Mouse (Mus musculus): ENCODE measurements around the gene Olfr750.
A peak's percentile ranks its signal among the peaks of the same experiment; 100 is the strongest.

Gene Olfr750

GRCm38 (mm10) chr14:51088166-51088969, 14.1 kb upstream of the Olfr750 start:
- peak; percentile 52 for DNase-seq (ENCODE audit: low read depth, low spot score)

- no peak for DNase-seq (ENCODE audit: low read depth, low spot score)
Observed at GRCm38 (mm10) chr14:51087762-51088161, 13.5 kb upstream of the Olfr750 start.

GRCm38 (mm10) chr14:51085911-51086310, 11.7 kb upstream of the Olfr750 start:
- DNase-seq (ENCODE audit: low read depth, low spot score) = no peak

- DNase-seq (ENCODE audit: low read depth, low spot score) = no peak
Observed at GRCm38 (mm10) chr14:51085086-51085485, 10.9 kb upstream of the Olfr750 start.

DNA sequence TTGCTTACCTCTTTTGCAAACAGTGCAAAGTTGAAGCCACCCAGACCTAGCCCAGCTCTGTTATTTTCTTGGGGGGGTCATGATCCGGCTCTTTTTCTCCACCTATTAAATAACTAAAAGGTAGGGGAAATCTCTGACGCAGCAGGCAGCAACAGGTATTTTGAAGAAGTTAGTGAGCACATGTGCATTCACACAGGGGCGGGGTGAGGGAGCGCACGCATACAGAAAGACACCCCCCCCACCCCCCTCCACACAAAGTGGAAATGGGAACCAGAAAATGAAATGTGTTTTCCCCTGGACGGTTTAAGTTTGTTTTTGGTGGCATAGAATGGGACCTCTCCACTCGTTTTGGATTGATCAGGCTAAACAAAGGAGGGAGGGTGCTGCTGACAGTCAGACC, 9.6 kb upstream of the Olfr750 start:
- no peak for DNase-seq (ENCODE audit: low read depth, low spot score)

DNA sequence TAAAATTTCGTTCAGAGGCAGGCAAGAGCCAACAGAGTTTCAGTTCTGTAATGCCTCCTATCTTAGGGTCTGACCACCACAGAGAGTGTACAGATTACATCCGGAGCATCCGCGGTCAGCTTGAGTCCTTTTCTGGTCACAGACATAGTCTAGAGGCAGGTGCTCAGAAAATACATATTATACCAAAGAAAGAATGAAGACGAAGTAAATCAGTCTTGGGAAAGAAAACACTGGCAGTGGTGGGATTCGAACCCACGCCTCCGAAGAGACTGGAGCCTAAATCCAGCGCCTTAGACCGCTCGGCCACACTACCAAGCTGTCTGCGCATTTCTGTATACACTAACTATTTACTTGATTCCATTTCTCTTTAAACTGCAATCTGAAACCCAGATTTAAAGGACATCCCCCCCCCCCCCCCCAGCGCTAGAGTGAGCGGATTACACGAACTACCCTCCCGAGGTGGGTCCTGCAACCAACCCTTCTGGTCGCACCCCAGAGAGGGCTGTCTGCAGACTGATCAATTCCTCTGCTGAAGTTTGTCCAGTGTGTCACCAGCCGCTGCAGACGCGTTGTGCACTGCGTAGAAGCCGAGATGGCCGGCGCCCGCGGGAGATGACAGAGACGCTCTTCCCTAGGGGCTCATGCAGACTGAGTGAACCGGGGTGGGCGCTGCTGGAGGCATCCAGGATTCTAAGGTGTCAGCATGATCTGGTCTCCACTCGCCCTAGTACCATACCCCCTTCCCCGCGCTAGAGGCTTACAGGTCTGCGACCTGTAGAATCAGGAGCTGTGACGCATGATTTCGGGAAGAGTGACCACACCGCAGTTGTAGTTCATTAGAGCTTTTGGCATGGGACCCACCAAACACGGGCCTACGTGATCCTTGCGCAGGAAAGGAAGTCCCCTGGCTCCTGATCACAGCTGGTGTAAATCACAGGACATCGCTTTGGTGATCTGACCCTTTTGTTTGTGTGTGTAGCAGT, 8.7 kb upstream of the Olfr750 start:
- DNase-seq (ENCODE audit: low read depth, low spot score) = no peak

DNA sequence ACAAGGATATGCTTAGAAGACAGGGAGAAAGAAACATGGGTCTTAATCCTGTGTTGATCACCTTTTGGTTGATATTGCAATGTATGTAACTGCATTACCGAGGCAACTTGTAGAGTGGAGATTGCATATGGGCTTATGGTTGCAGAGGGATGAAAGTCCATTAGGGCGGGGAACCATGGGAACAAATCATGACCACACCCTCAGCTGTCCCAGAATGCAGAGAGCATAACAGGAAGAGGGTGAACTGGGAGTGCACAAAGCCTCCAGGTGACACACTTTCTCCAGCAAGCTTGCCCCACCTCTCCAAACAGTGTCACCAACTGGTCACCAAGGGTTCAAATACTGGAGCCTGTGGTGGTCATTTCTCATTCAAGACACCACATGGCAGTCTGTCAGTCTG, 6.8 kb upstream of the Olfr750 start:
- no peak for DNase-seq (ENCODE audit: low read depth, low spot score)

- DNase-seq (ENCODE audit: low read depth, low spot score) = no peak
Observed at GRCm38 (mm10) chr14:51079180-51079579, 4.9 kb upstream of the Olfr750 start.

GRCm38 (mm10) chr14:51069617-51070016, 4.6 kb downstream of the Olfr750 start:
- no peak for DNase-seq (ENCODE audit: low read depth, low spot score)

DNA sequence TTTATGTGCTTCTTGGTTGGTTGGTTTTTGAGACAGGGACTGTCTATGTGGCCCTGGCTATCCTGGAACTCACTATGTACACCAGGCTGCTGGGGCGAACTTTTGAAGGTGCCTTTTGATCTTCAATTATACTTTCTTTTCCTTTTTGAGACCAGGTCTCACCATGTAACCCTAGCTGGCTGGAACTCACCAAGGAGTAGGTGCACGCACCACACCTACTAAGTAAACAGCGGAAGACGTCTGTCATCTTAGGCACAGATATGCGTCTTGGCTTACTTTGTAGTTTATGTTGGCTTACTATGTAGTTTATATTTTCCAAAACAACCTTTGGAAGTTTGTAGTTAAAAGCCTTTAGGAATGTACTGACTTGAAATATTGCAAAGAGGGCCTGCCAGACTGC, 5.3 kb downstream of the Olfr750 start:
- DNase-seq (ENCODE audit: low read depth, low spot score) = no peak

- no peak for DNase-seq (ENCODE audit: low read depth, low spot score)
Observed at GRCm38 (mm10) chr14:51060761-51061160, 13.5 kb downstream of the Olfr750 start.

GRCm38 (mm10) chr14:51057401-51057831, 16.8 kb downstream of the Olfr750 start, which contains the start of gene Rnase12:
TSS of gene Rnase12 (minus strand) at chr14:51057661.
- no peak for DNase-seq (ENCODE audit: low read depth, low spot score)

GRCm38 (mm10) chr14:51054243-51055237, 19.7 kb downstream of the Olfr750 start:
- no peak for DNase-seq (ENCODE audit: low read depth, low spot score)

DNA sequence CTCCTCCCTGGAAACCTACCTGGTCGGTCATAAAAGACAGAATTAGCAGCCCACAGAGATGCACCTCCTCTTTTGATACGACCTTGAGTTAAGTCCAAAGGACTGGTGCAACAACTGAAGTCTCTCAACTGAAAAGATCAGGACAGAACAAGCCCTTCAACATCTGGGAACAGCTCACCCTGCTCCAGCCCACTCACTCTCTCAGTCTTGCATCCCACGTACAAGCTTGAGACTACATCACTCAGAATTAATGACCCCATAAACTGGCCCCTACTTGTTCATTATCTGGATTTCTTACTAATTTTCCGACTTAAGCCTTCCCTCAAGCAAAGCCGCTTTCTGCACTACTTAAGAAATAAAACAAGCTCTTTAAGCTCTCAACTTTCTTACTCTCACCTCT, 21.1 kb downstream of the Olfr750 start:
- DNase-seq (ENCODE audit: low read depth, low spot score) = no peak

DNA sequence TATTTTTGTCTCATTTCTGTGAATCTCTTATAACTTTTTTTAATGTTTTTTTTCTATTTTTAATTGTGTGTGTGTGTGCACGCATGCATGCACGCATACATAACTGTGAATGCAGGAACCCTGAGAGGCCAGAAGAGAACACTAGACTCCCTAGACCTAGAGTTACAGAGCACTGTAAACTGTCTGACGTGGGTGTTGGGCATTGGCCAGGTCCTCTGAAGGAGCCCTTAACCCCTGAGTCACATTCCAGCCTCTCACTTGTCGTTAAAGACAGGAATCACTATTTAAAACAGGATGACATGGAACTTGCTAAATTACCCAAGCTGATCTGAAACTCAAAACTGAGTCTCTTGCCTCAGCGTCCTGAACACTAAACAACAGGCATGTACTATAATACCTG, 22.3 kb downstream of the Olfr750 start:
- no peak for DNase-seq (ENCODE audit: low read depth, low spot score)

DNA sequence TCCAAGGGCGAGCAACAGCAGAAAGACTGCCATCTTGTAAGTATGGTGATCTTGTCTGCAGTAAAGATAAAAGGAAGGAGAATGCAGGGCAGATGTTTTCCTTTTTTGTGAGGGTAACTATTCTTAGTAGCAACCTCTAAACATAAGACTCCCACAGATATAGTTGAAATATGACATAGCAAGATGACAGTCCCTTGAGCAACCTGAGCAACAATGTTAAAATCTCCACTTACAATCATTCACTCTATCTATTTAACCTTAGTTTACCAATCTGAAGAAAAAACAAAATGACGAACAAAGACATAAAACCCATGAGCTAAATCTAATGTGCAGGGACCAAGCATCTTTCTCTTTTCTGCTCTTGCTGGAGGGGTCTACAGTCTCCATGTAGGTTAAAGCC, 24.2 kb downstream of the Olfr750 start, which contains the start of gene Rnase11:
Rnase11 (minus strand) TSS at position 101 of the 400 bp plus-strand sequence.
- no peak for DNase-seq (ENCODE audit: low read depth, low spot score)

GRCm38 (mm10) chr14:51047846-51048245, 26.4 kb downstream of the Olfr750 start:
- DNase-seq (ENCODE audit: low read depth, low spot score) = no peak

- DNase-seq (ENCODE audit: low read depth, low spot score) = no peak
Observed at GRCm38 (mm10) chr14:51041769-51042168, 32.5 kb downstream of the Olfr750 start, which contains the start of gene Rnase9. TSS of gene Rnase9 (minus strand) at chr14:51041869.

GRCm38 (mm10) chr14:51036214-51036613, 38.0 kb downstream of the Olfr750 start:
- DNase-seq (ENCODE audit: low read depth, low spot score) = no peak

- no peak for DNase-seq (ENCODE audit: low read depth, low spot score)
Observed at GRCm38 (mm10) chr14:51035206-51035605, 39.0 kb downstream of the Olfr750 start.
